ENCODE assay signal across 12 mouse cellular contexts in the genomic region with DNA sequence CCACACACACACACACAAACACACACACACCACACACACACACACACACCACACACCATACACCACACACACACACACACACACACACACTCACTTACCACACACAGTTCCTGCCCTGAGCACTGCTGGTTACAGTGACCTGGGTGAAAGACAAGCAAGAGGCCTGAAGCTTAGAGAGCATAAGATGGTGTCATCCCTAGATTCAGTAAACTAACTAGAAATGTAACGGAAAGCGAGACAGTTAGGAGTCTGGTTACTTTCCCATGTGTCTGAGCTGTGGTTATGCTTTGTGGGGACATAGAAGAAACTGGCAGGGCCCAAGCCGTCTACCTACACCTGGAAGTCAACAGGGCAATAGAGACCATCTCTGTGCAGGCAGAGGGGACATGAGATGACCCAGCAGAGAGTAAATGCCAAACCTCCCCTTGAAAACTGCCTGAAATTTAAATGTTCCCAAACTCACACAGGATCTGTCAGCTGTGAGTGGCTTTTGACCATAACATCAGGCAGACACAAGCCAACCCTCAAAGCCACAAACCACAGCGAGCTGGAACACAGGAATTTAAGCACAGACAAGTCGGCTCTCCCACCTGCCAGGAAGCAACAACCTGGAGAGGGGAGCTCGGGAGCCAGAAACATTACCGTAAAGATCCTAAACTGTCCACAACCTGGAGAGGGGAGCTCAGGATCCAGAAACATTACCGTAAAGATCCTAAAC. TPM values are rescaled to one million over a fixed set of nuclear protein-coding genes. Genes with fewer than 3 reads are reported as not detected.
DNase-seq lines count a peak whose midpoint lies in the region; ATAC-seq lines count a peak whose summit lies in the region.
"Had no signal": no experiment of that assay in that cellular context is flagged by ENCODE, and none has a peak within 500 bp of the region (broad histone marks: within the 10 kb centered on the region; RNA-seq: fewer than 3 reads in every experiment).

No protein-coding gene starts in this region.

- H3K27ac ChIP-seq in midbrain, embryonic 16.5 days (ENCODE audit: low read length), result no peak overlapping the region
- no peak overlapping the region for H3K27ac ChIP-seq in midbrain, embryonic 13.5 days
- H3K27ac ChIP-seq: heart, adult 2 months had no signal

- peak; percentile 33 for DNase-seq in adrenal gland, adult 2 months
- DNase-seq in adrenal gland, postnatal 14 days, result no peak
- DNase-seq in spleen, postnatal 36 days (ENCODE audit: low spot score in 2 of 2), result no peak
- DNase-seq in cerebellum, postnatal 25 days, result no peak
- DNase-seq: B cell, adult 2 months; cerebellum, adult 11-12 months; heart, adult 2 months had no signal

- no peak overlapping the region for H3K4me2 ChIP-seq in midbrain, embryonic 16.5 days (ENCODE audit: low read length)
- H3K4me2 ChIP-seq in midbrain, embryonic 13.5 days (replicated peaks), result no peak overlapping the region

- H3K36me3 ChIP-seq in midbrain, embryonic 16.5 days (ENCODE audit: control insufficient read depth, insufficient read depth, low read length), result no peaks in the 10 kb centered on the region
- 0 out of 2 replicates have a peak, but pooled peaks cover 5% of the 10 kb centered on the region for H3K36me3 ChIP-seq in midbrain, embryonic 13.5 days
- H3K36me3 ChIP-seq in erythroblast, embryonic 14.5 days (ENCODE audit: control insufficient read depth), result peaks cover 84% of the 10 kb centered on the region

- 26% methylated on average over 8 of the region's 8 CpGs for WGBS in midbrain, embryonic 16.5 days
- 29% methylated on average over 8 of the region's 8 CpGs for WGBS in midbrain, embryonic 13.5 days

- H3K4me1 ChIP-seq in midbrain, embryonic 16.5 days (ENCODE audit: control insufficient read depth, insufficient read depth, low read length), result no peaks in the 10 kb centered on the region
- no peaks in the 10 kb centered on the region for H3K4me1 ChIP-seq in midbrain, embryonic 13.5 days (replicated peaks)
- H3K4me1 ChIP-seq in erythroblast, embryonic 14.5 days (ENCODE audit: control insufficient read depth), result peaks cover 42% of the 10 kb centered on the region

- H3K9ac ChIP-seq in midbrain, embryonic 16.5 days (ENCODE audit: low read depth, low read length), result no peak overlapping the region
- no peak overlapping the region for H3K9ac ChIP-seq in midbrain, embryonic 13.5 days (replicated peaks)

- no peak overlapping the region for H3K4me3 ChIP-seq in midbrain, embryonic 16.5 days (ENCODE audit: low read depth, low read length)
- no peak overlapping the region for H3K4me3 ChIP-seq in midbrain, embryonic 13.5 days (replicated peaks)
- H3K4me3 ChIP-seq in erythroblast, embryonic 14.5 days (replicated peaks), result peak overlapping the region; percentile 20
- H3K4me3 ChIP-seq: heart, adult 2 months had no signal

- H3K27me3 ChIP-seq in midbrain, embryonic 16.5 days (ENCODE audit: control insufficient read depth, insufficient read depth, low read depth, low read length), result no peaks in the 10 kb centered on the region
- H3K27me3 ChIP-seq in midbrain, embryonic 13.5 days, result no peaks in the 10 kb centered on the region
- H3K27me3 ChIP-seq in erythroblast, embryonic 14.5 days (ENCODE audit: control insufficient read depth), result no peaks in the 10 kb centered on the region

- H3K9me3 ChIP-seq in midbrain, embryonic 16.5 days (replicated peaks; ENCODE audit: control insufficient read depth, low read length, poor library complexity, severe bottlenecking), result peaks cover 2% of the 10 kb centered on the region; the same call in 1 of the 2 replicates
- H3K9me3 ChIP-seq in midbrain, embryonic 13.5 days, result peaks cover 12% of the 10 kb centered on the region; the same call in 1 of the 2 replicates
- H3K9me3 ChIP-seq in erythroblast, embryonic 14.5 days (ENCODE audit: control insufficient read depth, low read length), result no peaks in the 10 kb centered on the region

- peak; percentile 23; the same call in 1 of the 2 replicates for ATAC-seq in midbrain, embryonic 16.5 days
- no peak for ATAC-seq in midbrain, embryonic 13.5 days
- peak; percentile 48 for ATAC-seq in megakaryocyte-erythroid progenitor cell, adult 5-6 weeks (replicated peaks; ENCODE audit: low FRiP score, low TSS enrichment, poor library complexity, severe bottlenecking)
- ATAC-seq: intestine, postnatal 0 days had no signal

RNA-seq across cellular contexts. Expression of a gene that starts 51.7 kb away (rescaled TPM):
- total RNA-seq in adrenal gland, adult 2 months (2021), result 100 to 1,000 TPM; 336 to 511 TPM
- polyA plus RNA-seq in adrenal gland, adult 2 months (2012; rRNA removed), result 134 and 196 TPM in 2 replicates
- total RNA-seq in adrenal gland, postnatal 14 days (2021), result 530 and 583 TPM in 2 replicates
- 146 and 149 TPM in 2 replicates for polyA plus RNA-seq in midbrain, embryonic 16.5 days (2015; fragmentation: Nextera tagmentation; extraction: Ambion mirVana)
- 103 and 105 TPM in 2 replicates for polyA plus RNA-seq in midbrain, embryonic 13.5 days (2015; fragmentation: Nextera tagmentation; extraction: Ambion mirVana)
- 6.7 and 10.7 TPM in 2 replicates for polyA plus RNA-seq in erythroblast, embryonic 14.5 days (2012)
- total RNA-seq in megakaryocyte-erythroid progenitor cell, adult 5-6 weeks (2014; fragmentation: Nextera tagmentation), result 106 and 110 TPM in 2 replicates
- total RNA-seq in megakaryocyte-erythroid progenitor cell, adult 5-6 weeks (2017), result 158 and 172 TPM in 2 replicates

RNA-seq across cellular contexts. Expression of a gene that starts 59.1 kb away (rescaled TPM):
- total RNA-seq in adrenal gland, adult 2 months (2021), result 10 to 100 TPM; 76.4 to 95.2 TPM
- polyA plus RNA-seq in adrenal gland, adult 2 months (2012; rRNA removed), result 38.0 and 49.8 TPM in 2 replicates
- 102 and 113 TPM in 2 replicates for total RNA-seq in adrenal gland, postnatal 14 days (2021)
- polyA plus RNA-seq in midbrain, embryonic 16.5 days (2015; fragmentation: Nextera tagmentation; extraction: Ambion mirVana), result 39.8 and 43.2 TPM in 2 replicates
- polyA plus RNA-seq in midbrain, embryonic 13.5 days (2015; fragmentation: Nextera tagmentation; extraction: Ambion mirVana), result 70.4 and 78.0 TPM in 2 replicates
- polyA plus RNA-seq in erythroblast, embryonic 14.5 days (2012), result 0.48 and 0.57 TPM in 2 replicates
- total RNA-seq in megakaryocyte-erythroid progenitor cell, adult 5-6 weeks (2014; fragmentation: Nextera tagmentation), result 34.8 and 37.9 TPM in 2 replicates
- 39.8 and 50.5 TPM in 2 replicates for total RNA-seq in megakaryocyte-erythroid progenitor cell, adult 5-6 weeks (2017)

Comparison
In these comparisons a context has a peak if more than half of its experiments do, and no peak if none do; other contexts are left out.
1. RNA of a gene that starts 59.1 kb away (polyA plus RNA-seq): 70.4 to 78.0 TPM in midbrain, embryonic 13.5 days, 38.0 to 49.8 TPM in adrenal gland, adult 2 months and 39.8 to 43.2 TPM in midbrain, embryonic 16.5 days; 0.48 to 0.57 TPM in erythroblast, embryonic 14.5 days; every median in the first group is over 10 times any median in the second.